Mouse (Mus musculus): Measurements from ENCODE around the gene Plekhm2.

Gene Plekhm2

GRCm38 (mm10) chr4:141605421-141605820 lies 59.3 kb downstream of the Plekhm2 start:
- DNase-seq (ENCODE audit: low read depth, low spot score) = no peak

GRCm38 (mm10) chr4:141604493-141604892 lies 60.2 kb downstream of the Plekhm2 start:
- no peak for DNase-seq (ENCODE audit: low read depth, low spot score)

GRCm38 (mm10) chr4:141603921-141604320 lies 60.8 kb downstream of the Plekhm2 start:
- DNase-seq (ENCODE audit: low read depth, low spot score) = no peak

- no peak for DNase-seq (ENCODE audit: low read depth, low spot score)
These were observed 62.0 kb downstream of the Plekhm2 start for GRCm38 (mm10) chr4:141602523-141603223.

- DNase-seq (ENCODE audit: low read depth, low spot score) = no peak
These were observed 63.4 kb downstream of the Plekhm2 start for GRCm38 (mm10) chr4:141601148-141601862.

- no peak for DNase-seq (ENCODE audit: low read depth, low spot score)
These were observed 64.3 kb downstream of the Plekhm2 start for GRCm38 (mm10) chr4:141600364-141600763.

- DNase-seq (ENCODE audit: low read depth, low spot score) = no peak
These were observed 65.2 kb downstream of the Plekhm2 start for GRCm38 (mm10) chr4:141599251-141600141.

GRCm38 (mm10) chr4:141598894-141599250 lies 65.8 kb downstream of the Plekhm2 start:
- DNase-seq (ENCODE audit: low read depth, low spot score) = no peak

- no peak for DNase-seq (ENCODE audit: low read depth, low spot score)
These were observed 66.4 kb downstream of the Plekhm2 start for GRCm38 (mm10) chr4:141598199-141598893.

- no peak for DNase-seq (ENCODE audit: low read depth, low spot score)
These were observed 67.9 kb downstream of the Plekhm2 start for GRCm38 (mm10) chr4:141596700-141597328.

GRCm38 (mm10) chr4:141595605-141596268 lies 69.0 kb downstream of the Plekhm2 start:
- DNase-seq (ENCODE audit: low read depth, low spot score) = no peak

- no peak for DNase-seq (ENCODE audit: low read depth, low spot score)
These were observed 69.6 kb downstream of the Plekhm2 start for GRCm38 (mm10) chr4:141595138-141595537.

- DNase-seq (ENCODE audit: low read depth, low spot score) = peak; percentile 35
These were observed 73.2 kb downstream of the Plekhm2 start for GRCm38 (mm10) chr4:141591547-141591946.

- DNase-seq (ENCODE audit: low read depth, low spot score) = no peak
These were observed 80.8 kb downstream of the Plekhm2 start for GRCm38 (mm10) chr4:141583919-141584318.

GRCm38 (mm10) chr4:141581051-141581450 lies 83.6 kb downstream of the Plekhm2 start:
- DNase-seq (ENCODE audit: low read depth, low spot score) = no peak

- DNase-seq (ENCODE audit: low read depth, low spot score) = no peak
These were observed 85.9 kb downstream of the Plekhm2 start for GRCm38 (mm10) chr4:141578833-141579232.

GRCm38 (mm10) chr4:141576877-141577276 lies 87.8 kb downstream of the Plekhm2 start:
- no peak for DNase-seq (ENCODE audit: low read depth, low spot score)

GRCm38 (mm10) chr4:141576404-141576803 lies 88.3 kb downstream of the Plekhm2 start:
- DNase-seq (ENCODE audit: low read depth, low spot score) = no peak
